Mouse (Mus musculus): Measurements from ENCODE around the gene Agbl4. TPM values are rescaled to one million over a fixed set of nuclear protein-coding genes. Genes with fewer than 3 reads are reported as not detected.
A peak's percentile ranks its signal among the peaks of the same experiment; 100 is the strongest.

Agbl4 gene
- total and polyA plus RNA-seq, 3 experiments: not detected

- Histone ChIP-seq H3K4me3 (replicated peaks in 1 of 3; ENCODE audit: low read depth in 2 of 3, low read length in 2 of 3, poor library complexity in 1 of 3) (no peak overlapping the region), H3K36me3 (replicated peaks in 1 of 2; ENCODE audit: control insufficient read depth in 1 of 2, insufficient read depth in 1 of 2, low read length in 1 of 2) (no peaks in the 10 kb centered on the region), H3K9ac (ENCODE audit: insufficient read depth, low read depth) (no peak overlapping the region), H3K27me3 (replicated peaks) (no peaks in the 10 kb centered on the region), H3K4me2 (ENCODE audit: insufficient read depth, low read depth, poor library complexity, severe bottlenecking) (no peak overlapping the region), H3K4me1 (ENCODE audit: control insufficient read depth in 1 of 2, insufficient read depth in 2 of 2) (no peaks in the 10 kb centered on the region), H3K79me2 (replicated peaks; ENCODE audit: control insufficient read depth, extremely low read depth, insufficient read depth, poor library complexity, severe bottlenecking) (no peaks in the 10 kb centered on the region), H3K27ac (ENCODE audit: insufficient read depth, low read depth) (no peak overlapping the region), H3K9me3 (replicated peaks; ENCODE audit: low read length) (no peaks in the 10 kb centered on the region)
- in situ Hi-C loops (cut with MboI; ENCODE audit: low pct_ligation_motif_present, low pct_unique_long_range_greater_than_20kb, low sequenced_read_pairs) (no loop called here), dilution Hi-C loops (cut with MboI; ENCODE audit: extremely low pct_ligation_motif_present, extremely low pct_unique_long_range_greater_than_20kb, low sequenced_read_pairs) (no loop called here)
- no peak for DNase-seq (ENCODE audit: extremely low read depth)
- TF ChIP-seq IRF4 (IDR thresholded peaks at IDR 0.05; ENCODE audit: low read depth, low read length): no peak
- TF ChIP-seq ETS1 (conservative IDR thresholded peaks at IDR 0.05; ENCODE audit: low read depth, low read length): no peak
- TF ChIP-seq RCOR1 (conservative IDR thresholded peaks at IDR 0.05; ENCODE audit: low read depth, low read length): no peak
- TF ChIP-seq ZC3H11A (IDR thresholded peaks at IDR 0.05; ENCODE audit: low read depth, low read length): no peak
- TF ChIP-seq BHLHE40 (IDR thresholded peaks at IDR 0.05; ENCODE audit: low read depth, low read length): no peak
- no peak for TF ChIP-seq POLR2AphosphoS2 (IDR thresholded peaks at IDR 0.05; ENCODE audit: low read depth, low read length)
- TF ChIP-seq MYC (IDR thresholded peaks at IDR 0.05; ENCODE audit: low read depth, low read length): no peak
- no peak for TF ChIP-seq TCF12 (IDR thresholded peaks at IDR 0.05; ENCODE audit: low read depth, low read length)
- TF ChIP-seq KAT2A (IDR thresholded peaks at IDR 0.05; ENCODE audit: insufficient replicate concordance, low read length): no peak
- no peak for TF ChIP-seq CHD2 (IDR thresholded peaks at IDR 0.05; ENCODE audit: low read length)
- no peak for TF ChIP-seq UBTF (IDR thresholded peaks at IDR 0.05; ENCODE audit: low read depth, low read length)
- TF ChIP-seq EP300 (IDR thresholded peaks at IDR 0.05; ENCODE audit: low read length): no peak
- TF ChIP-seq NELFE (IDR thresholded peaks at IDR 0.05; ENCODE audit: low read depth, low read length): no peak
- no peak for TF ChIP-seq USF1 (IDR thresholded peaks at IDR 0.05; ENCODE audit: low read depth, low read length)
- TF ChIP-seq PAX5 (IDR thresholded peaks at IDR 0.05; ENCODE audit: low read length): no peak
- no peak for TF ChIP-seq MAX (IDR thresholded peaks at IDR 0.05; ENCODE audit: low read length)
- TF ChIP-seq E2F4 (IDR thresholded peaks at IDR 0.05; ENCODE audit: insufficient replicate concordance, low read depth, low read length): no peak
- no peak for TF ChIP-seq SIN3A (IDR thresholded peaks at IDR 0.05; ENCODE audit: low read length)
- no peak for TF ChIP-seq ZKSCAN1 (IDR thresholded peaks at IDR 0.05; ENCODE audit: borderline replicate concordance, low read depth, low read length)
- no peak for TF ChIP-seq ZNF384 (IDR thresholded peaks at IDR 0.05; ENCODE audit: low read depth, low read length)
Observed at GRCm38 (mm10) chr4:111255499-111255898, 858.0 kb downstream of the Agbl4 start.

GRCm38 (mm10) chr4:111256931-111257330, 859.5 kb downstream of the Agbl4 start:
- dilution Hi-C loops (cut with MboI; ENCODE audit: extremely low pct_ligation_motif_present, extremely low pct_unique_long_range_greater_than_20kb, low sequenced_read_pairs): no loop called here
- DNase-seq (ENCODE audit: extremely low read depth): no peak

More at GRCm38 (mm10) chr4:111256931-111257330, 859.5 kb downstream of the Agbl4 start:
- no peak overlapping the region for H3K27ac ChIP-seq (ENCODE audit: insufficient read depth, low read depth)
- no peaks in the 10 kb centered on the region for H3K27me3 ChIP-seq (replicated peaks)
- in situ Hi-C loops (cut with MboI; ENCODE audit: low pct_ligation_motif_present, low pct_unique_long_range_greater_than_20kb, low sequenced_read_pairs): no loop called here
- H3K4me3 ChIP-seq (replicated peaks in 1 of 3; ENCODE audit: low read depth in 2 of 3, low read length in 2 of 3, poor library complexity in 1 of 3): no peak overlapping the region
- no peaks in the 10 kb centered on the region for H3K79me2 ChIP-seq (replicated peaks; ENCODE audit: control insufficient read depth, extremely low read depth, insufficient read depth, poor library complexity, severe bottlenecking)
- H3K9ac ChIP-seq (ENCODE audit: insufficient read depth, low read depth): no peak overlapping the region
- H3K4me2 ChIP-seq (ENCODE audit: insufficient read depth, low read depth, poor library complexity, severe bottlenecking): no peak overlapping the region
- H3K4me1 ChIP-seq (ENCODE audit: control insufficient read depth in 1 of 2, insufficient read depth in 2 of 2): no peaks in the 10 kb centered on the region
- no peaks in the 10 kb centered on the region for H3K9me3 ChIP-seq (replicated peaks; ENCODE audit: low read length)
- TF ChIP-seq MAX (IDR thresholded peaks at IDR 0.05; ENCODE audit: low read length) (no peak), ZMIZ1 (IDR thresholded peaks at IDR 0.05; ENCODE audit: low read depth, low read length) (no peak), CTCF (conservative IDR thresholded peaks at IDR 0.05 in 1 of 2, IDR thresholded peaks at IDR 0.05 in 1 of 2; ENCODE audit: low read depth in 2 of 2, low read length in 2 of 2) (peak in 1 of 2 experiments; percentile 43; a peak in 2 of 4 replicates), ELF1 (IDR thresholded peaks at IDR 0.05; ENCODE audit: low read depth, low read length) (no peak), SMC3 (IDR thresholded peaks at IDR 0.05; ENCODE audit: low read depth, low read length) (peak; percentile 38), HCFC1 (IDR thresholded peaks at IDR 0.05; ENCODE audit: low read depth, low read length) (no peak), RAD21 (IDR thresholded peaks at IDR 0.05; ENCODE audit: low read depth, low read length) (peak; percentile 47)
- H3K36me3 ChIP-seq (replicated peaks in 1 of 2; ENCODE audit: control insufficient read depth in 1 of 2, insufficient read depth in 1 of 2, low read length in 1 of 2): no peaks in the 10 kb centered on the region
